Mouse (Mus musculus) kidney, adult 9 months (tissue): ENCODE data around the gene Mbnl1.

Source experiments
- DNase-seq: peaks from one replicate; pipeline ENCODE4 v3.0.0; 2022

Mbnl1 gene

DNA sequence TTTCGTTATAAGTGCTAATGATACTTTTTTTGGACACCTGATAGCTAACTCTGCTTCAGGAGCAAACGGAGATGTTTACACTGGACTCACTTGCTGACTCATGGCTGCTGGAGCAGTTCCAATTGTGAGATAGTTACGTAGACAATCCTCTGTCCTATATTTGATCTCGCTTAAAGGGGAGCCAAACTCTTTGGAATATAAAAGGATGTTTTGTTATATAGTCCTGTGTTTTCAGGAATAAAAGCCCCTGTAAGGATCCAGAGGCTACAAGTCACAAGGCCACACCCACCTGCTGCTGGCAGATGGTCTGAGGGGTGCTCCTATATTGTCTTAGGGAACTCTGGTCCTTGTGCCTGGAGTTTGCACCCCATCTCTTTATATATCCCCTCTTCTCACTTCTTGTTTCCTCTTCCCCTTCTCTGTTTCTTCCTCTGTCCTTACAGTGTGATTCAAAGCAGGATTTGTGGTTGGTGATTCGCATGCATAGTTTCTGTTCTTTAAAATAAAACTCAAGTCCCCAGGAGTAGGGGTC, 97.9 kb downstream of the Mbnl1 start:
- DNase-seq, result peak; percentile 70

GRCm38 (mm10) chr3:60571493-60571892, 98.9 kb downstream of the Mbnl1 start:
- DNase-seq, result no peak

GRCm38 (mm10) chr3:60574199-60574598, 101.6 kb downstream of the Mbnl1 start:
- DNase-seq, result no peak

DNA sequence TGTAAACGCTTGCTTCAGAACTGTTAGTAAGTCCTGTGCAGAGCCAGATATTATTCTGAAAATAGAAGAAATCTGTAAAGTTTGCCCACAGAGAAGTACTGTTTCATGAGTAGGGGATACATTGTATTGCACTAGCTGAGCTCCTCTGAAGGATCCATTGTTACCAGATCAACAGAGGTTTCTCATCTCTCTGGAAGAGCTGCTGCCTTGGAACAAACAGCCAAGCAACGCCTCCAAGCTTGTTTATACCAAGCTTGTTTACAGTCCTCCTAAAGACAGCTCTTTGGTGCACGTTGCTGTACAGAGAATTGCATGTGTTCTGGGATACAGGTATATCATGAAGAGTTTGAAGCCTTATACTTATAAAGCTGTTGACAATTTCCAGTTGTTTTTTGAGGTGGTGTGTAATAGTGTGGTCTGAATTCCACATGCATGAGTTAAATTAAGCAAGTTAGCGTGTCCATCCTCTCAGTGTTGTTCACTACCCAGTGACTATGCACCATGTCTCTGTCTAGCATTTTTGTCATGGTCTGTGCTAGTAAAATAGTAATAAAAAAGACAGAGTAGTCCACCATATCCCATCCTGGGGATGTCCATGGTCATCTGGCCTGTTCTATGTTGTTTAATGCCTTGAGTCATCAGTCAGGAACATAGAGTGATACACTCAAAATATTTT, 102.4 kb downstream of the Mbnl1 start:
- no peak for DNase-seq

- DNase-seq, result no peak
These were observed 103.3 kb downstream of the Mbnl1 start for GRCm38 (mm10) chr3:60575945-60576344.

GRCm38 (mm10) chr3:60576366-60577046, 103.9 kb downstream of the Mbnl1 start:
- DNase-seq, result peak; percentile 70

GRCm38 (mm10) chr3:60579880-60580279, 107.2 kb downstream of the Mbnl1 start:
- no peak for DNase-seq

DNA sequence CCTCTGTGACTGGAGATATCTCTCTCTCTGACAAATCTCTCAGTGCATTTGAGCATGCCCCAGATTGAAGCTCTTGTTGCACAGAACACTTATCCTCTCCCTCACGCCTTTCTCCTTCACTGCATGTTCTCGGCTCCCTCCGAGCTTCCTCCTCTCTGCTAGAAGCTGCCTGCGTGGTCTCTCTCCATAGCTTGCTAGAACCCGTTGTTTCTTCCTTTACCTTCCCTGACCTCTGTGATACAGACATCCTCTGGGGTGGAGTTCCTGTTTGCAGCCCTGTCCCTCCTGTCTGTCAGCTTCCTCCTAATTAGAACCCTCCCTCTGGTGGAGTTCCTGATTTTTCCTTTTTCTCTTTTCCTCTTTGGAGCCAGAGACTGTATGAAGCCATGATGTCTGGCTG, 108.1 kb downstream of the Mbnl1 start:
- peak; percentile 26 for DNase-seq

GRCm38 (mm10) chr3:60582154-60582553, 109.5 kb downstream of the Mbnl1 start:
- peak; percentile 65 for DNase-seq

DNA sequence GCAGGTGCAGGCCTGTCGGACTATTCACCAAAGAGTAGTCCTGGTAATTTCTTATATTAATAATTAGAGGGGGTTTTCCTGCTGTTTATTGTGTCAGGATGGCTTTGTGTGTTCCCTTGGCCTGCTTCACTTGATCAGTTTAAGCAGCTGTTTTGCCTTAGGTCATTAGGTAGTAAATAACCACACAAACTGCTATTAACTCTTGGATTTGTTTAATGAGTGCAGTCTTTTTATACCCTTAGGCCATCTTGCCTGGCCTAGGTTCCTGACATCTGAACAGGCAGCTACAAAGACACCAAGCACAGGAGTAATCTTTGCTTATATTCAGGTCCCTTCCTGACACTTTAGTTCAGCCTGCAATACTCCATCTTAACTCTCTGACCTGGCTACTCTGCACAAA, 110.0 kb downstream of the Mbnl1 start:
- peak; percentile 26 for DNase-seq

DNA sequence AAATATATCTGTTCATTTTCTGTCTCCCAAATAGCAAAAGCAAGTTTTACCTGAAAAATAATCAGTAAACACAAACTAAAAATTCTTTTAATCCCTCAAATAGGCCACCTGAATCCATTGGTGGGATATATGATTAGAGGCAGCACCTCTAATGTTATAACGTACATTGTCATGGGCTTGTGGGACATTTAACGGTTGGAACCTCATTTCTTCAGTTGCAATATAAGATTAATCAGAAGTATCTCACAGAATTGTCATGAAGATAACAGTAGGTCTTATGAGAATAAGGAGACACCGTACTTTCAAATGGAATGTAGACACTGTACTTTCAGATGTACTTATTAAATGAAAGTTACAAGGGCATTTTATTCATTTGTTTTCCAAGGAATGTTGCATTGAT, 112.1 kb downstream of the Mbnl1 start:
- no peak for DNase-seq

GRCm38 (mm10) chr3:60586046-60586445, 113.4 kb downstream of the Mbnl1 start:
- no peak for DNase-seq

GRCm38 (mm10) chr3:60587149-60587548, 114.5 kb downstream of the Mbnl1 start:
- no peak for DNase-seq

DNA sequence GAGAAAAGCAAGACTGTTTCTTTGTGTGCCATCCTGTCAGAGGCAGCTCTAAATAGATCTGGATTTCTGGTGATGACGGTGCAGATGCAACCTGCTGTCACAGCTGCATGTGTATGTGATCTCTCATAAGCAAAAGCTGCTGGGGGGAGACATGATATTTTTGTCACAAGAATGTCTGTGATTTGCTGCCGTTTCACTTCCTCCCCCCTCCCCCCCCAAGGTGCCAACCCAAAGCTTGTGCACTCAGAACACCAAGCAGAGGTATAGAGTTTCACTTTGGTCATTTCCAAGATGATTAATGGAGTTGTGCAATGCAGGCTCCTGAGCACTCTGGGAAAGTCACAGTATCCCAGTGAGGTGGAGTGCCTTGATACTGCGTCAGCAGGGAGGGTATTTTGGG, 116.7 kb downstream of the Mbnl1 start:
- no peak for DNase-seq

DNA sequence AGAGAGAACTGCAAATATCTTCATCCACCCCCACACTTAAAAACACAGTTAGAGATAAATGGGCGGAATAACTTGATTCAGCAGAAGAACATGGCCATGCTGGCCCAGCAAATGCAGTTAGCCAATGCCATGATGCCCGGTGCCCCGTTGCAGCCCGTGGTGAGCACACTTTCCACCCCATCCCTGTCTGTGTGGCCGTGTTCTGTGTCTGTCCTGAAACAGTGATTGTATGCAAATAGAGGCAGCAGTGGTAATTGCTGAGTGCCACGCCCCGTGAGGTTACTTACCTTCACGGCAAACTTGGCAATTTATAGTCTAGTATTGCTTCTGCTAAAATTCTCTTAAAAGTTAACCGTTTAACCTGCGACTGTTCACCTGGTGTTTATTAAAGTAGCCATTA, 123.0 kb downstream of the Mbnl1 start:
- DNase-seq, result no peak

- DNase-seq, result no peak
These were observed 124.4 kb downstream of the Mbnl1 start for GRCm38 (mm10) chr3:60596985-60597384.

GRCm38 (mm10) chr3:60601686-60602085, 129.1 kb downstream of the Mbnl1 start:
- DNase-seq, result peak; percentile 84

- no peak for DNase-seq
These were observed 130.4 kb downstream of the Mbnl1 start for GRCm38 (mm10) chr3:60602923-60603549.

DNA sequence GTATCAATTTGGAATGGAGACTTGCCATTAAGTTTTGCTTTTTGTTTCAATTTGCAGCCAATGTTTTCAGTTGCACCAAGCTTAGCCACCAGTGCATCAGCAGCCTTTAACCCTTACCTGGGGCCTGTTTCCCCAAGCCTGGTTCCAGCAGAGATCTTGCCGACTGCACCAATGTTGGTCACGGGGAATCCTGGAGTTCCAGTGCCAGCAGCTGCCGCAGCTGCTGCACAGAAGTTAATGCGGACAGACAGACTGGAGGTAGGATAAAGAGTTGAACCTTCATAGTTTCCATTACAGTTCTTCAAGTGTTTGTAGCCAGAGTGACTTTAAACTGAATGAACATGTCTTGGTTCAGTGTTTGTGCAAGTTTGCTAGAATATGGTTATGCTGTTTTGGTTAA, 131.0 kb downstream of the Mbnl1 start:
- no peak for DNase-seq

GRCm38 (mm10) chr3:60604205-60604604, 131.6 kb downstream of the Mbnl1 start:
- no peak for DNase-seq

DNA sequence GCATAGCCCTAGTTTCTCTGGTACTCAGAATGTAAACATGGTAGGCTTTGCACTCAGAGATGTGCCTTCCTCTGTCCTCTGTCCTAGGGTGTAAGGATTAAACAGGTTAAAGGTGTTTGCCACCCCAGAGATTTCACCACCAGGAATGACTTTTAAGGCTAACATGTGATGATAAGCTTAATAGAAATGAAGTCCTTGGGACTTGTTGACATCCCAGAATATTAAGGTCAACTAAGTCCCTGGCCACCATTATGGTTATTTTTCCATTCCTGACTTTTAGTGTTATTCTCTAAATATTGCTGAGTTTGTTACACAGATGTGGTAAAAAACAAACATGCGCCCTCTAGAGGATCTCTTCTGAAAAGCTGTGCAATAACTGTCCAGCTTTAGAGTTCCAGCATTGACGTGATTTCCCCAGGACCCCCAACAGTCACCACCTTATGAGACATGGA, 136.3 kb downstream of the Mbnl1 start:
- peak; percentile 58 for DNase-seq

DNA sequence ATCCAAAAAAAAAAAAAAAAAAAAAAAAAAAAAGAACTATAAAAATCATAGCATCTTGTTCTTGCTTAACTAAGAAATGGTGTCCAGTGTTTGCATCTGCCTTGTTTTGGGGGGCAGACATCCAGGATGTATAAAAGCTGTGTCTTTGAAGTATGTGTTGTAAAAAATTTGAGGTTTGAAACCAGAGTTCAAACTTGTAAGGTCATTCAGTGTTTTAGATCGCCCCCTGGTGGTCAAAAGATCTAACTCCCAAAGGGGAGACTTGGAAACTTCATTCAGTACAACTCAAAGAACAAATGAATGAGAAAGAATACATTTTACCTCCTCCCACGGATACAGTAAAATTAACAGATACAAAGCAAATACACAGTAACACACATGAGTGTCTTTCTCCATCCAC, 139.2 kb downstream of the Mbnl1 start:
- peak; percentile 74 for DNase-seq

GRCm38 (mm10) chr3:60613121-60613520, 140.5 kb downstream of the Mbnl1 start:
- DNase-seq, result no peak

DNA sequence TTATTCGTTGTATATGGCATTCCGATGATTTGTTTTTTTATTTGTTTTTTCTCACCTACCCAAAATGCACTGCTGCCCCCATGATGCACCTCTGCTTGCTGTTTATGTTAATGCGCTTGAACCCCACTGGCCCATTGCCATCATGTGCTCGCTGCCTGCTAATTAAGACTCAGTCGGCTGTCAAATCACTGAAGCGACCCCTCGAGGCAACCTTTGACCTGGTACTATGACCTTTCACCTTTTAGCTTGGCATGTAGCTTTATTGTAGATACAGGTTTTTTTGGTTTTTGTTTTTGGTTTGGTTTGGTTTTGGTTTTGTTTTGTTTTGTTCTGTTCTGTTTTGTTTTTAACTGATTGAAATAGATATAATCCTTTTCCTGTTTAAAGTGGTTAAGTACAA, 141.9 kb downstream of the Mbnl1 start:
- DNase-seq, result peak; percentile 68
